ENCODE assay signal across 8 mouse cellular contexts in the genomic region with DNA sequence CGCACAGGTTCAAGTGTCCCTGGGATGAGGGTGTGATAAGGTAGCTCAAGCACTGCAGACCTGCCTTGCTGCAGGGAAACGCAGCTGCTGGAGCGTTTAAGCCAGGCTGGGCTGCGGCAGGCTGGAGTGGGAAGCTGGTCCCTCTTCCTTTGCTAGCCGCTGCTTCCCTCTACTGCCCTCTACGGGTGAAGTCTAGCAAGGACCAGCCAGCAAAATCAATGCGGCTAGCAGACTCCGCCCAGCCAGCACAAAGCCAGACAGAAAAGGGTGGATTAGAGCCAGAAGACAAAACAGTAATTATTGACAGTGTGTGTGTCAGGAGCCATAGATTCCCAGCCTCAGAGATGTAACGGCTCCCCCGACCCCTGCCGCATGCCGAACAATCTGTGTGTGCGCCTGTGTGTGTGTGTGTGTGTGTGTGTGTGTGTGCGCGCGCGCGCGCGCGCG.
DNase-seq lines count a peak whose midpoint lies in the region; ATAC-seq lines count a peak whose summit lies in the region.

No protein-coding gene starts in this region.

- H3K4me2 ChIP-seq in intestine, embryonic 14.5 days (ENCODE audit: low read length) = peak overlapping the region; percentile 35

- no peaks in the 10 kb centered on the region for H3K9me3 ChIP-seq in intestine, embryonic 14.5 days (ENCODE audit: control insufficient read depth, low read length)

- no peak overlapping the region for H3K27ac ChIP-seq in intestine, embryonic 14.5 days (ENCODE audit: low read depth)

- DNase-seq in adipocyte (ENCODE audit: low spot score) = peak; percentile 18
- peak; percentile 89 for DNase-seq in embryo, embryonic 10.5 days (ENCODE audit: low spot score)
- peak; percentile 74 for DNase-seq in gastrocnemius, postnatal 25 days
- peak; percentile 78 for DNase-seq in intestine, embryonic 14.5 days (ENCODE audit: low spot score)
- peak; percentile 83 to 88 for DNase-seq in left cerebral cortex, postnatal 14 days (ENCODE audit: low spot score in 2 of 2)
- peak; percentile 65 to 67 for DNase-seq in right cerebral cortex, postnatal 36 days (ENCODE audit: low spot score in 2 of 2)
- DNase-seq in urinary bladder, postnatal 4 days (ENCODE audit: low spot score in 2 of 2) = peak; percentile 63 to 78

- no peak overlapping the region for H3K9ac ChIP-seq in intestine, embryonic 14.5 days (ENCODE audit: low read length)

- H3K4me1 ChIP-seq in intestine, embryonic 14.5 days (replicated peaks; ENCODE audit: control insufficient read depth, insufficient read depth, low read length) = no peaks in the 10 kb centered on the region

- ATAC-seq in intestine, embryonic 14.5 days (replicated peaks; ENCODE audit: low FRiP score, low TSS enrichment, low read depth) = peak; percentile 84; the same call in 1 of the 2 replicates
- peak; percentile 93 for ATAC-seq in megakaryocyte-erythroid progenitor cell, adult 5-6 weeks (replicated peaks; ENCODE audit: low FRiP score, low TSS enrichment, poor library complexity, severe bottlenecking)

- H3K4me3 ChIP-seq in intestine, embryonic 14.5 days (ENCODE audit: low read depth, low read length) = peak overlapping the region; percentile 24

- 39% methylated on average over 22 of the region's 22 CpGs for WGBS in intestine, embryonic 14.5 days

- no peaks in the 10 kb centered on the region for H3K36me3 ChIP-seq in intestine, embryonic 14.5 days (ENCODE audit: control insufficient read depth, insufficient read depth, low read length)

- no peaks in the 10 kb centered on the region for H3K27me3 ChIP-seq in intestine, embryonic 14.5 days (replicated peaks; ENCODE audit: control insufficient read depth, insufficient read depth, low read length)

- intact Hi-C loops in left cerebral cortex, postnatal 14 days (cut with DNase I) = loop anchor here (5.0 kb wide), 1 partner anchor 199 kb away; the partner anchor contains the start of gene Usp9x

Comparison
In these comparisons a context has a peak if more than half of its experiments do, and no peak if none do; other contexts are left out.
1. DNase-seq: peak in every context shown above with its lines; median percentile 89 in embryo, embryonic 10.5 days; 86 in left cerebral cortex, postnatal 14 days; 78 in intestine, embryonic 14.5 days; 74 in gastrocnemius, postnatal 25 days; 70 in urinary bladder, postnatal 4 days; 66 in right cerebral cortex, postnatal 36 days; 18 in adipocyte.